Mouse (Mus musculus) limb, embryonic 15.5 days (tissue): ENCODE measurements at regions not wholly inside any gene's neighbourhood (a gene's known extent, or its start where the extent isn't known, plus 50 kb on each side); places are given as distances from the start of the nearest gene placed in this dataset.
A peak's percentile ranks its signal among the peaks of the same experiment; 100 is the strongest.

Source experiments
- ATAC-seq: fragments of 200-750 bp; cut with Nextera tagmentation; 2 replicates; pipeline ENCODE4 v1.8.0; 2017; ENCODE audit warnings: low read depth, moderate TSS enrichment; ENCODE audit not compliant: insufficient number of reproducible peaks, low FRiP score, low TSS enrichment
- H3K27ac ChIP-seq: fragments of 300-500 bp; sonication (generic); 2 replicates; pipeline ENCODE4 v1.5.1; 2015; ENCODE audit warnings: moderate library complexity, mild to moderate bottlenecking, inconsistent platforms
- H3K27me3 ChIP-seq: fragments of 300-500 bp; sonication (generic); 2 replicates; pipeline ENCODE4 v1.6.1; 2015; ENCODE audit warnings: inconsistent platforms
- H3K36me3 ChIP-seq: fragments of 300-500 bp; sonication (generic); 2 replicates; pipeline ENCODE4 v1.6.1; 2015; ENCODE audit warnings: inconsistent platforms
- H3K4me1 ChIP-seq: fragments of 300-500 bp; sonication (generic); 2 replicates; pipeline ENCODE4 v1.6.1; 2015; ENCODE audit warnings: inconsistent platforms
- H3K4me2 ChIP-seq: fragments of 300-500 bp; sonication (generic); 2 replicates; pipeline ENCODE4 v1.6.1; 2015; ENCODE audit warnings: mild to moderate bottlenecking, inconsistent platforms
- H3K4me3 ChIP-seq: fragments of 300-500 bp; sonication (generic); 2 replicates; pipeline ENCODE4 v1.5.1; 2015; ENCODE audit warnings: mild to moderate bottlenecking, inconsistent platforms
- H3K9ac ChIP-seq: fragments of 300-500 bp; sonication (generic); 2 replicates; pipeline ENCODE4 v1.6.1; 2015; ENCODE audit warnings: inconsistent platforms
- H3K9me3 ChIP-seq: fragments of 300-500 bp; sonication (generic); 2 replicates; pipeline ENCODE4 v1.6.1; 2016; ENCODE audit warnings: inconsistent platforms
- whole genome bisulfite sequencing: fragments of 180-500 bp; shearing (Covaris S2); methylation state at CpG from one replicate; pipeline ENCODE4 v1.1.7; 2015; 5-methylcytosine and 5-hydroxymethylcytosine counted together

DNA sequence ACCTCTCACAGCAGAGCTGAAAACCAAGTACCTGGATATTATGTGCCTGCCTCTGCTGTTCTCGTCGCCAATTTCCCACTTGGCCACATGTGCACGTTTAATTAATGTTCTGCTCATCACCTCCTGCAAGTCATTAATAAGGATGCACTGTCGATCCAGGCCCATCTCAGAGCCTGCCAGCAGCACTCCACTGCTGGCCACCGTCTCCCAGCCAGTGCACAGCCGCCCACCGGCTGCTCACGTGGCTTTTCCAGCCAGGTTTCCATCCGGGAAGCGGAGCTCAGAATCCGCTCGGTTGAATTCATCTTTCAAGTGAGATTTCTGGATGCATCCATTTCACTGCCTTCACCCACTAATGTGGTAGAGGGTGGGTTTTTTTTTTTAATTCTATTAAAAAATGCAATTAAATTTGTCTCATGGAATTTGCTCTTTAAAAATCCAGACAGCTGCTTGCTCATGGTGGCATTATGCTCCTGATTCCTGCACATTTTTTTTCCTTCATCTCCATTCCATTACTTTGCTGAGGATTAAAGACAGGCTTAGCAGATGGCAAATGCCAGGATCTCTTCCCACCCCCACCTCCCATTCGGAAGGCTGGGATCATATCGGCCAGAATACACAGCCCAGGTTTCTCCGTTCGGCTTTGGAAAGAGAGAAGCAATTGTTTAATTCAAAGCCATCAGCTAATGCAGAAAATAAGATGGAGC is 113.9 kb upstream of the Lmo4 start:
- Histone ChIP-seq H3K27ac (no peak overlapping the region), H3K4me1 (peaks cover 7% of the 10 kb centered on the region; the same call in 1 of the 2 replicates), H3K9ac (no peak overlapping the region), H3K9me3 (no peaks in the 10 kb centered on the region), H3K4me2 (peak overlapping the region; percentile 14; the same call in 1 of the 2 replicates), H3K36me3 (no peaks in the 10 kb centered on the region), H3K27me3 (no peaks in the 10 kb centered on the region), H3K4me3 (no peak overlapping the region)
- WGBS, result 32% methylated on average over 16 of the region's 16 CpGs
- ATAC-seq, result no peak

- H3K9me3 ChIP-seq, result no peaks in the 10 kb centered on the region
- no peak overlapping the region for H3K4me3 ChIP-seq
- no peak for ATAC-seq
- no peak overlapping the region for H3K4me2 ChIP-seq
- H3K27ac ChIP-seq, result no peak overlapping the region
- peaks cover 5% of the 10 kb centered on the region; the same call in 1 of the 2 replicates for H3K27me3 ChIP-seq
- H3K36me3 ChIP-seq, result no peaks in the 10 kb centered on the region
- 88% methylated on average over 5 of the region's 5 CpGs for WGBS
- H3K9ac ChIP-seq, result no peak overlapping the region
- H3K4me1 ChIP-seq, result peaks cover 3% of the 10 kb centered on the region; the same call in 1 of the 2 replicates
Measured at GRCm38 (mm10) chr3:144310748-144311147, 105.7 kb upstream of the Lmo4 start.

GRCm38 (mm10) chr3:144308616-144309015 is 103.6 kb upstream of the Lmo4 start:
- Histone ChIP-seq H3K36me3 (no peaks in the 10 kb centered on the region), H3K9ac (no peak overlapping the region), H3K27me3 (peaks cover 5% of the 10 kb centered on the region; the same call in 1 of the 2 replicates), H3K4me2 (no peak overlapping the region), H3K9me3 (no peaks in the 10 kb centered on the region), H3K4me3 (no peak overlapping the region), H3K4me1 (peaks cover 6% of the 10 kb centered on the region), H3K27ac (no peak overlapping the region)
- no peak for ATAC-seq
- WGBS, result 77% methylated on average over 4 of the region's 4 CpGs

DNA sequence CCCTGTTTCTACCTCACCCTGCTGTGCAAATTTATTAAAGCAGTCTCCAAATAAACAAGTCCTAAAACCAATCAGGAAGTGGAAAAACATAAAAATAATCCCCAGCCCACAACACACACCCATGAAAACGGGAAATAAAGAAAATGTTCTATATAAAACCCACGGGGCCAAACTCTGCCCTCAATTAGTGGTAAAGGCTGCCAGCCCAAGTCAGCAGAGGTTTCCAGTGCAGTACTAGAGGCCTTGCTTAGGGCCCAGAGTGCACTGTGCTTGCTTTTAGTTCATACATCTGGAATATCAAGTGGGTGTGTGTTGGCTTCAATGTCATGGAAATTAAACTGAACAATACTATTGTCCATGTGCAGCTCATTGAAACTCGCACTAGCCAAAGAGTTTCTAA is 102.5 kb upstream of the Lmo4 start:
- Histone ChIP-seq H3K4me2 (no peak overlapping the region), H3K36me3 (no peaks in the 10 kb centered on the region), H3K4me3 (no peak overlapping the region), H3K4me1 (peaks cover 6% of the 10 kb centered on the region), H3K27ac (no peak overlapping the region), H3K27me3 (peaks cover 4% of the 10 kb centered on the region; the same call in 1 of the 2 replicates), H3K9ac (no peak overlapping the region), H3K9me3 (no peaks in the 10 kb centered on the region)
- WGBS, result 45% methylated on average over 3 of the region's 3 CpGs
- ATAC-seq, result 0 out of 2 replicates have a peak, but pooled peaks have one; percentile 52

- Histone ChIP-seq H3K4me1 (peaks cover 6% of the 10 kb centered on the region), H3K4me3 (no peak overlapping the region), H3K27me3 (no peaks in the 10 kb centered on the region), H3K27ac (no peak overlapping the region), H3K4me2 (no peak overlapping the region), H3K9me3 (no peaks in the 10 kb centered on the region), H3K9ac (no peak overlapping the region), H3K36me3 (no peaks in the 10 kb centered on the region)
- ATAC-seq, result no peak
- WGBS, result 54% methylated on average over 4 of the region's 4 CpGs
Measured at GRCm38 (mm10) chr3:144305456-144305855, 100.4 kb upstream of the Lmo4 start.

- Histone ChIP-seq H3K4me3 (no peak overlapping the region), H3K27ac (no peak overlapping the region), H3K27me3 (no peaks in the 10 kb centered on the region), H3K4me1 (peaks cover 6% of the 10 kb centered on the region), H3K4me2 (no peak overlapping the region), H3K9me3 (no peaks in the 10 kb centered on the region), H3K9ac (no peak overlapping the region), H3K36me3 (no peaks in the 10 kb centered on the region)
- 26% methylated on average over 4 of the region's 4 CpGs for WGBS
- ATAC-seq, result no peak
Measured at GRCm38 (mm10) chr3:144304924-144305323, 99.9 kb upstream of the Lmo4 start.

DNA sequence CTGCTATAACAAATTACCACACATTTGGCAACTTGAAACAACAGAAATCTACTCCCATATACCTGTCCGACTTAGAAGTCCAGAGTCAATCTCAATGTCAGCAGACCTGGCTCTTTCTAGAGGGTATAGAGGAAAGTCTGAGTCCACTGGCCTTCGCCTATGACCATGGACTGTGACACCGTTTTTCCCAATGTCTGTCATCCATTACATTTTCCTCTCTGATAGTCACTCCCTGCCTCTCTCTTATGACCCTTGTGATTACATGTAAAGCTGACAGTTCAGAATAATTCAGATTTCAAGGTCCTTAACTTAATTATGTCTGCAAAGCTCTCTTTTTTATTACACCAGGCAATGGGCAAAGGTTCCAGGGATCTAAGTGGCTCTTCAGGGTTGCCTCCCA is 97.6 kb upstream of the Lmo4 start:
- H3K27me3 ChIP-seq, result no peaks in the 10 kb centered on the region
- no peak overlapping the region for H3K4me3 ChIP-seq
- H3K9ac ChIP-seq, result no peak overlapping the region
- no peak overlapping the region for H3K4me2 ChIP-seq
- peaks cover 2% of the 10 kb centered on the region; the same call in 1 of the 2 replicates for H3K4me1 ChIP-seq
- H3K9me3 ChIP-seq, result no peaks in the 10 kb centered on the region
- no peak for ATAC-seq
- H3K27ac ChIP-seq, result no peak overlapping the region
- no peaks in the 10 kb centered on the region for H3K36me3 ChIP-seq
- WGBS, result 90% methylated on average over 3 of the region's 3 CpGs

- Histone ChIP-seq H3K36me3 (no peaks in the 10 kb centered on the region), H3K27me3 (no peaks in the 10 kb centered on the region), H3K4me2 (no peak overlapping the region), H3K4me1 (peaks cover 2% of the 10 kb centered on the region; the same call in 1 of the 2 replicates), H3K9me3 (no peaks in the 10 kb centered on the region), H3K27ac (no peak overlapping the region), H3K4me3 (no peak overlapping the region), H3K9ac (no peak overlapping the region)
- WGBS, result 85% methylated on average over 3 of the region's 3 CpGs
- no peak for ATAC-seq
Measured at GRCm38 (mm10) chr3:144301068-144301467, 96.0 kb upstream of the Lmo4 start.

GRCm38 (mm10) chr3:144299239-144299638 is 94.2 kb upstream of the Lmo4 start:
- Histone ChIP-seq H3K27me3 (no peaks in the 10 kb centered on the region), H3K9ac (no peak overlapping the region), H3K4me1 (no peaks in the 10 kb centered on the region), H3K9me3 (no peaks in the 10 kb centered on the region), H3K36me3 (no peaks in the 10 kb centered on the region), H3K27ac (no peak overlapping the region), H3K4me3 (no peak overlapping the region), H3K4me2 (no peak overlapping the region)
- ATAC-seq, result no peak
- 91% methylated on average over 5 of the region's 5 CpGs for WGBS

- peak; percentile 63 for ATAC-seq
- Histone ChIP-seq H3K4me1 (peaks cover 7% of the 10 kb centered on the region; the same call in 1 of the 2 replicates), H3K9ac (no peak overlapping the region), H3K4me2 (no peak overlapping the region), H3K9me3 (no peaks in the 10 kb centered on the region), H3K4me3 (no peak overlapping the region), H3K27me3 (no peaks in the 10 kb centered on the region), H3K36me3 (no peaks in the 10 kb centered on the region), H3K27ac (peak overlapping the region; percentile 47; the same call in 1 of the 2 replicates)
- 52% methylated on average over 3 of the region's 3 CpGs for WGBS
Measured at GRCm38 (mm10) chr3:144289489-144289888, 84.5 kb upstream of the Lmo4 start.

- H3K4me1 ChIP-seq, result peaks cover 3% of the 10 kb centered on the region; the same call in 1 of the 2 replicates
- ATAC-seq, result no peak
- no peak overlapping the region for H3K4me3 ChIP-seq
- no peak overlapping the region for H3K4me2 ChIP-seq
- no peaks in the 10 kb centered on the region for H3K36me3 ChIP-seq
- H3K9ac ChIP-seq, result no peak overlapping the region
- no peaks in the 10 kb centered on the region for H3K27me3 ChIP-seq
- no peak overlapping the region for H3K27ac ChIP-seq
- no peaks in the 10 kb centered on the region for H3K9me3 ChIP-seq
- WGBS, result 77% methylated on average over 8 of the region's 8 CpGs
Measured at GRCm38 (mm10) chr3:144286100-144286499, 81.1 kb upstream of the Lmo4 start.

- no peak overlapping the region for H3K4me2 ChIP-seq
- no peak overlapping the region for H3K27ac ChIP-seq
- H3K36me3 ChIP-seq, result no peaks in the 10 kb centered on the region
- H3K9me3 ChIP-seq, result no peaks in the 10 kb centered on the region
- no peaks in the 10 kb centered on the region for H3K27me3 ChIP-seq
- no peak overlapping the region for H3K4me3 ChIP-seq
- no peak overlapping the region for H3K9ac ChIP-seq
- H3K4me1 ChIP-seq, result no peaks in the 10 kb centered on the region
- 54% methylated on average over 3 of the region's 3 CpGs for WGBS
- ATAC-seq, result no peak
Measured at GRCm38 (mm10) chr3:144284326-144284725, 79.3 kb upstream of the Lmo4 start.
